Mouse (Mus musculus) forebrain, embryonic 14.5 days (tissue): Measurements from ENCODE around the gene Foxp1. TPM values are rescaled to one million over a fixed set of nuclear protein-coding genes. Genes with fewer than 3 reads are reported as not detected.

Experiments used
- ATAC-seq: fragments of 200-750 bp; cut with Nextera tagmentation; 2 replicates; pipeline ENCODE4 v1.8.0; 2017; ENCODE audit warnings: mild to moderate bottlenecking, moderate library complexity
- DNase-seq: peaks from one replicate; pipeline ENCODE4 v3.0.0-alpha.2; 2015; ENCODE audit warnings: low spot score
- H3K27ac ChIP-seq: fragments of 300-500 bp; sonication (generic); 2 replicates; pipeline ENCODE4 v1.5.1; 2014; ENCODE audit warnings: low read depth, mild to moderate bottlenecking, control low read depth, low read length, moderate library complexity
- H3K27me3 ChIP-seq: fragments of 300-500 bp; sonication (generic); replicated peaks from 2 replicates; pipeline ENCODE4 v1.6.1; 2014; ENCODE audit warnings: low read length, control low read depth, mixed read lengths; ENCODE audit not compliant: control insufficient read depth, insufficient read depth
- H3K36me3 ChIP-seq: fragments of 300-500 bp; sonication (generic); 2 replicates; pipeline ENCODE4 v1.6.1; 2014; ENCODE audit warnings: low read length, control low read depth; ENCODE audit not compliant: control insufficient read depth, insufficient read depth
- H3K4me1 ChIP-seq: fragments of 300-500 bp; sonication (generic); 2 replicates; pipeline ENCODE4 v1.6.1; 2014; ENCODE audit warnings: antibody characterized with exemption, low read length, control low read depth; ENCODE audit not compliant: control insufficient read depth, insufficient read depth
- H3K4me2 ChIP-seq: fragments of 300-500 bp; sonication (generic); 2 replicates; pipeline ENCODE4 v1.6.1; 2014; ENCODE audit warnings: mild to moderate bottlenecking, control low read depth, low read length
- H3K4me3 ChIP-seq: fragments of 300-500 bp; sonication (generic); 2 replicates; pipeline ENCODE4 v1.5.1; 2014; ENCODE audit warnings: low read depth, low read length, control low read depth
- H3K9ac ChIP-seq: fragments of 300-500 bp; sonication (generic); 2 replicates; pipeline ENCODE4 v1.6.1; 2014; ENCODE audit warnings: mild to moderate bottlenecking, low read length, control low read depth, moderate library complexity
- H3K9me3 ChIP-seq: fragments of 300-500 bp; sonication (generic); replicated peaks from 2 replicates; pipeline ENCODE4 v1.6.1; 2016; ENCODE audit warnings: low read length, control low read depth, mixed read lengths; ENCODE audit not compliant: control insufficient read depth
- WGBS: fragments of 180-500 bp; shearing (Covaris S2); extraction: QIAGEN DNeasy Blood & Tissue Kit; methylation state at CpG from one replicate; pipeline ENCODE4 v1.1.7; 2014; 5-methylcytosine and 5-hydroxymethylcytosine counted together
- polyA plus RNA-seq: library from polyadenylated mRNA; unstranded; fragments of >200 nt; fragmentation: Nextera tagmentation; extraction: Ambion mirVana; gene quantifications from 2 replicates; pipeline ENCODE4 v1.2.1, GENCODE M21; 2014

Foxp1 gene
- polyA plus RNA-seq, 1 experiment from 2014 or later: 63.3 TPM

GRCm38 (mm10) chr6:99050288-99051006 lies 472.1 kb downstream of the Foxp1 start:
- WGBS: 86% methylated on average over 3 of the region's 3 CpGs
- no peak overlapping the region for H3K4me2 ChIP-seq
- no peak for ATAC-seq

GRCm38 (mm10) chr6:99047322-99047721 lies 475.2 kb downstream of the Foxp1 start:
- DNase-seq: no peak
- H3K4me2 ChIP-seq: no peak overlapping the region
- H3K9me3 ChIP-seq: no peaks in the 10 kb centered on the region
- WGBS: 72% methylated on average over 5 of the region's 5 CpGs
- ATAC-seq: no peak
- no peak overlapping the region for H3K4me3 ChIP-seq
- no peaks in the 10 kb centered on the region for H3K4me1 ChIP-seq
- no peaks in the 10 kb centered on the region for H3K27me3 ChIP-seq
- no peak overlapping the region for H3K9ac ChIP-seq
- H3K27ac ChIP-seq: no peak overlapping the region
- no peaks in the 10 kb centered on the region for H3K36me3 ChIP-seq

More at GRCm38 (mm10) chr6:99050288-99051006, 472.1 kb downstream of the Foxp1 start:
- no peak for DNase-seq
- no peaks in the 10 kb centered on the region for H3K36me3 ChIP-seq
- no peak overlapping the region for H3K27ac ChIP-seq
- H3K9me3 ChIP-seq: no peaks in the 10 kb centered on the region
- H3K27me3 ChIP-seq: no peaks in the 10 kb centered on the region
- no peak overlapping the region for H3K4me3 ChIP-seq
- H3K4me1 ChIP-seq: no peaks in the 10 kb centered on the region
- H3K9ac ChIP-seq: no peak overlapping the region

GRCm38 (mm10) chr6:99045845-99046788 lies 476.4 kb downstream of the Foxp1 start:
- 87% methylated on average over 5 of the region's 5 CpGs for WGBS
- Histone ChIP-seq H3K9me3 (no peaks in the 10 kb centered on the region), H3K27me3 (no peaks in the 10 kb centered on the region), H3K9ac (no peak overlapping the region), H3K36me3 (no peaks in the 10 kb centered on the region), H3K4me3 (no peak overlapping the region), H3K27ac (no peak overlapping the region), H3K4me2 (no peak overlapping the region), H3K4me1 (no peaks in the 10 kb centered on the region)
- DNase-seq (no peak), ATAC-seq (no peak)

GRCm38 (mm10) chr6:99043932-99044664 lies 478.4 kb downstream of the Foxp1 start:
- no peak overlapping the region for H3K4me2 ChIP-seq
- no peak overlapping the region for H3K27ac ChIP-seq
- no peak overlapping the region for H3K4me3 ChIP-seq
- no peak for ATAC-seq
- H3K36me3 ChIP-seq: no peaks in the 10 kb centered on the region
- no peak overlapping the region for H3K9ac ChIP-seq
- DNase-seq: no peak
- H3K27me3 ChIP-seq: no peaks in the 10 kb centered on the region
- H3K9me3 ChIP-seq: no peaks in the 10 kb centered on the region
- no peaks in the 10 kb centered on the region for H3K4me1 ChIP-seq
- 90% methylated on average over 12 of the region's 12 CpGs for WGBS

GRCm38 (mm10) chr6:99043226-99043625 lies 479.3 kb downstream of the Foxp1 start:
- H3K36me3 ChIP-seq: no peaks in the 10 kb centered on the region
- no peak overlapping the region for H3K4me3 ChIP-seq
- 79% methylated on average over 7 of the region's 7 CpGs for WGBS
- H3K27me3 ChIP-seq: no peaks in the 10 kb centered on the region
- H3K9me3 ChIP-seq: no peaks in the 10 kb centered on the region
- no peak overlapping the region for H3K27ac ChIP-seq
- H3K4me2 ChIP-seq: no peak overlapping the region
- ATAC-seq (no peak), DNase-seq (no peak)
- no peak overlapping the region for H3K9ac ChIP-seq
- no peaks in the 10 kb centered on the region for H3K4me1 ChIP-seq

GRCm38 (mm10) chr6:99042175-99042954 lies 480.2 kb downstream of the Foxp1 start:
- ATAC-seq: no peak
- WGBS: 68% methylated on average over 6 of the region's 6 CpGs
- no peak for DNase-seq

GRCm38 (mm10) chr6:99038977-99039376 lies 483.5 kb downstream of the Foxp1 start:
- Histone ChIP-seq H3K4me3 (no peak overlapping the region), H3K36me3 (no peaks in the 10 kb centered on the region), H3K4me2 (no peak overlapping the region), H3K4me1 (no peaks in the 10 kb centered on the region), H3K27me3 (no peaks in the 10 kb centered on the region), H3K9ac (no peak overlapping the region), H3K27ac (no peak overlapping the region), H3K9me3 (no peaks in the 10 kb centered on the region)
- DNase-seq (no peak), ATAC-seq (no peak)
- 95% methylated on average over 2 of the region's 2 CpGs for WGBS

More at GRCm38 (mm10) chr6:99042175-99042954, 480.2 kb downstream of the Foxp1 start:
- Histone ChIP-seq H3K27ac (no peak overlapping the region), H3K9ac (no peak overlapping the region), H3K9me3 (no peaks in the 10 kb centered on the region), H3K4me1 (no peaks in the 10 kb centered on the region), H3K27me3 (no peaks in the 10 kb centered on the region), H3K4me3 (no peak overlapping the region), H3K4me2 (no peak overlapping the region), H3K36me3 (no peaks in the 10 kb centered on the region)
